Mouse (Mus musculus) retina, adult 2 months (tissue): ENCODE measurements around the gene Cnksr3.

ENCODE experiments used
- DNase-seq: peaks from one replicate; pipeline ENCODE4 v3.0.0-alpha.2; 2012; ENCODE audit warnings: low read depth, low spot score

Cnksr3 gene

DNA sequence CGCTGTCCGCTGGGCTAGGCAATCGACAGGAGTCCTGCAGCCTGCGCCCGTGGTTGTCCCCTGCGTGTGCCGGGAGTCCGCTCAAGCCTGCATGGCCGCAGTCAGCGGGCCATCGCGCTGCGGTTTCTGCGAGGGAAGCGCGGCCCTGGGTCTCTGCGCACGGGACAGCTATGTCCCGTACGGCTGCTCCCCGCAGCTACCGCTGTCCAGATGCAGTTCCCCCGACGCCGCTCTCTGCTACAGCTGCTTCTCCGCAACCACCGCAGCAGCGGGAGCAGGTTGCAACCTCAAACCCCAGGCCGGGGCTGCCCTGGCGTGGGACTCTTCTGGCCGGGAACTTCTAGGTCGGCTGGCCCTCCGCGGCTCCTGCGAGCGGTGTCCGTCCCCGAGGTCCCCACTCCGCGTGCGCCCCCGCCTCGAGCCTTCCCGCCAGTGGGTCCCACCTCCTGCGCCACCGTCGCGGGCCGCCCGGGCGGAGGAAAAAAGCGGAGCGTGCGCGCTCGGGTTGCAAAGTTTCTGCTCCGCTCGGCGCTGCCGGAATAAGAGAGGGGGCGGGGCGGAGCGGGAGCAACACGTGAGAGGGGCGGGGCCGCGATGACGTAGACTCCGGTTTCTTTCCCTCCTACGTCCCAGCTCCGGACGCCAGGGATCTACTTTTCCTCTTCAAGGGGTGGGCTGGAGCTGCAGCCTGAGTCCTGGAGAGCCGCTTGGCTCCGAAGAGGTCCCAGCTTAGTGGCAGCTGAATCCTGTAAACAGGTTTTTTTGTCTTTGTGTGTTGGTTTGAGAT lies at the start of gene Cnksr3:
Gene Cnksr3, minus strand, starts transcription at position 542 of the 787 bp plus-strand sequence.
- peak; percentile 84 for DNase-seq

DNA sequence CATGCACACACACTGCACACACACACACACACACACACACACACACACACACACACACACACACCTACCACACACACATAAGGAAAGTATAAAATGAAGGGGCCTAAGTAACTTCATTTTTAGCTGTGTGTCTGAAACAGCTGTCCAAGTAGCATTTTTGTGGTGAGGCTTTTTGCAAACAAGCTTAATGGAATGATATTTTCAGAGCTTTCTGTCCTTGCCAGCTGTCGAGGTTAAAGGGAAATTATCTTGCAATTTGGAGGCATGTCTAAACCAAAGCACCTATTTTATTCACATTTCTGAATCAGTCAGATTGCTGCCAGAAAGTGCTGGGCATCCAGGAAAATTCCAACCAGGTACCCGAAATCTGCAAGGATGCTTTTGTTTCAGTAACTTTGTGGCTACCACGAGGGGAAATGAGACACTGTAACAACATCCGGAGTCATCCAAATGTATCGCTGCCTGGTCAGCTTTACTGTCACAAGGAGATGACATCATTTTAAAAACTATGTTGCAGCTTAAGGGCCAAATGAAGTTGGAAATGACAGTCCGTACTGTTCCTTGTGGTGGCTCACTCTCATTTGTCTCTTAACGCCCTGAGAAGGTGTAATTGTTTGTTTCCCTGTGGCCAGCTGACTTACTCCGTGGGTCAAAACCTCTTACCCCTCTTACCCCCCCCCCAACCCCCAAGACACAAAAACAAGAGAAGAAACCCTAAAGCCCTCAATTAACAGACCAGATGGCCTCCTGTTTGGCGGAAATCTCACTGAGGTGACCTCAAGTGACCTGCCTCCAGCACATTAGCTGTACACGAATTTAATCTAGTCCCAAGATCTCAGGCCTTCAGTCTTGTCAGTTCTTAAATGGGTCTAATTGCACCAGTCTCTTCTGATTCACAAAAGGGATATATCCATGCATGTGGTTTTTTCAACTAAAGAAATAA lies 48.4 kb upstream of the Cnksr3 start:
- no peak for DNase-seq

DNA sequence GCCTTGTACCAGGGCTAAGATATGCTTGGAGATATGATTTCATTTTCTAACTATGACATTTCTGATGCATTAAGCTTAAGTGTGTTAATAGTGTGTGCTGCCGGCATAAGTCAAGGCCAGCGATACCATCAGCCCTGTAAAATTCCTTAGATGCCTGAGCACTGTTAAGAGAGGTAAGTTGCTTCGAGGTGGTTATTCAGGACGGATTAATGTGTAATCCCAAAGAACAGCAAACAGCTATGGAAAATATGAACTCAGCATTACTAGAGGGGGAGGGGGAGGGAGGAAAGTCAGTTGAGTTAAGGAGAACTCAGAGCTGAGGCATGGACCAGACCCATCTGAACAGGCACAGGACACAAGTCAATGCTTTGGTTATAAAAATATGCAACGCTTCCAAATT lies 46.6 kb upstream of the Cnksr3 start:
- DNase-seq: no peak

DNA sequence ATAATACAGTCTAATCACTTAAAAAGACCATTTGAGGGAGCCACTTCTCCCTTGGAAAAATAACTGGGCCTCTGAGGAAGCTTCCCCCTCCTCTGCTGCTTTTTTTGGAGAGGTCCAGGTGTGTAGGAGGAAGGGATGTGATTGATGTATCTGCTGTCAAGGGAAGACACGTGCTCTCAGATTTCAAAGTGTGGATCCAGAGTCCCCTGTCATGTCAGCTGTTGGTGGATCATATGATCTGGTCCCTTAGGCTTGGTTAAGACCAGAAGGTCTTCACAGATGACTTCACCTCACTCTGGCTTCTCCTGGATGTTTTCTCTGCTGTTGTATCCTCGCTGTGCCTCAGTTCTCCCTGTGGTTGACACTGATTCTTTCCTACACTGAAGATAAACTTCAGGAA lies 38.4 kb upstream of the Cnksr3 start:
- DNase-seq: no peak

DNA sequence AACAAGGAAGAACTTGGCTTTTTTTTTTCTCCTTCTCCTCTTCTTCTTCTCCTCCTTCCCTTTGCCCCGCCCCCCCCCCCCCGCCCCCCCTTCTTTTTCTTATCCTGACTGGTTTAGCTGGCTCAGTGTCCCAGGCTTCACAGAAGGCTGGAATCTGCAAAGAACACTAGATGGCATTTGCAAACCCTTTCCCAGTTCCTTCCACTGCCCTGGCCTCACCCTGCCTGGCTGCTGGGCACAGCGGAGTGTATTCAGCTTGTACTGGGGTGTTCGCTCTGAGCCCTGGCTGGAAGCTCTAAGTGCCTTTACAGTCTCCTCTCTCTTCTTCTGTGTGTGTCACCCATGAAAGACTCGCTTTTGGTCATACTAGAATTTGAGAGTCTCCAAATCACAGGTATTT lies 22.6 kb upstream of the Cnksr3 start:
- DNase-seq: peak; percentile 29

DNA sequence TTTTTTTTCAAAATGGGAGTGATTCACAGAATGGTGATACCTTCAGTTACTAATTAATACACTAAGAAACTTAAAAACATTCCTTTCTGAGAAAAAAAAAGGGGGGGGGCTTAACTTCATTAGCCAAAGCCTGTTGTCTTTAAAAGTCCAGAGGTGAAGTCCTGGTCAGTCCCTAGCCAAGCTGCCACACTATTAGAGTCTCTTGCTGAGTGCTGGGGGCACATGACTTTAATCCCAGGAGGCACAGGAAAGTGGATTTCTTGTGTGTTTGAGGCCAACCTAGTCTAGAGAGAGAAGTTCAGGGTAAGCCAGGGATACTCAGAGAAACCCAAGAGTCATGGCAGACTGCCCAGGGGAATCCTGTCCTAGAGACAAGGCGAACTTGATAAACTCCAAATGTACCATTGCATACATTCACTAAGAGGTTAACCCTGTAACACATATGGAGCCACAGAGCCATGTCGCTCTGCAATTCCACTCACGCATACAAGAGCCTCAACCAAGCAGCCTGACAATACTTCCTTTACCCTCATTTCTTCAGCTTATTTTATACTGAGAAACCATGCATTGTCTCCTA lies 5.6 kb upstream of the Cnksr3 start:
- DNase-seq: no peak

DNA sequence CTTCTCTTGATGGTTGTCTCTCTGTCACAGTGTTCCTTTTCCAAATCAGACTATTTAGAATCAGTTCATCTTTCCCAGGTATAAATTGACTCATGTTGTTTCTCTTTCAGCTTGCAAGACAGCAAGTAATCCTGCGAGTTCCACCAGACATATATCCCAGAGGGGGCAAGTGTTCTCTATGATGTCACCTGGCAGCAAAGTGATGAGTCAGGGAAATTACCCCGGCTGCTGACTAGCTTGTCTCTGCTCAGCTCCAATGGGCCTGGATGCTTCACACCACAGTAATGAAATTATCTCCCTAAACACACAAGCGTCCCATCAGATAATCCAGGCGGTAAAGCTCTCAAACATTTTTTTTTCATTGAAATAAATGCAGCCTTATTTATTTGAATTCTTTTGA lies 2.7 kb upstream of the Cnksr3 start:
- DNase-seq: no peak

DNA sequence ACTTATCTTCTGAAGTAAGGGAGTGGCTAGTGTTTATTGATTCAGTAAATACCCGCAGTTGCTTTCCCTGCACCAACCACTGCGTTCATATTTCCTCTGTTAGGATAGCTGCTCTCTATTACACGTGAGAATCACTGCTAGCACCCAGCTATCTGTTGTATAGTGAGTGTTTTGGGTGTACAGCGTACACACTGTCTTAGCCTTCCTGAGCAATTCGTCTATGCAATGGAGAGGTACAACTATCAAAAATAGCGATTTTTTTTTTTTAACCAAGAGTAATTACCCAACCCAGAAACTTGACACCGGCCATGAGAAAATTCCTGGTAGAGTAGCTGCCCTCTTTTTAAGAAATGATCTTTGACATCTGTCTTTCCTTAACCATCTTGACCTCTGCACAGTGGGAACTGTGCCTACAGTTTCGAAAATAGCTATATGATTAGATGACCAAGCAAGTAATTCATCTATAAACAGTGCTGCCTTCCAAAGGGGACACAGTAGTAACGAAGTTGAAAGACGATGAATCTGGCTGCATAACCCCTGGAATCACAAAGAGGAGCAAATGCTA lies 1.1 kb upstream of the Cnksr3 start:
- DNase-seq: no peak

DNA sequence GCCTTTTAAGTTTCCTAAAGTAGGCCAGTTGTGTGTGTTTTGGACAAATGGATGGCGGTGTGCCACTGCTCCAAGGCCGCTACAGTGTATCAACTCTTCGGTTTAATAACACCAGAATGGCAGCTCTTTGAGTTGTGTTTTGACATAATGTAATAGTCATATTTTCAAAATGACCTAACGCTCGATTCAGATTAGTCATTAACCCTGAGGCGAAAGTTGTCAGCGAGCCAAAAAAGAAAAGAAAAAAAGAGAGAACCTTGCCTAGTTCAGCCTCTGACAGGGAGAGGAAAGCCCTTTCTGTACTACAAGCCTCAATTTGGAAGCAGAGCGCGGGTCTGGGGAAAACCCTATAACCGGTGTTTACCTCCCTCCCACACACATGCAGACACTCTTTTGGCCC lies 500 bp upstream of the Cnksr3 start:
- DNase-seq: no peak

DNA sequence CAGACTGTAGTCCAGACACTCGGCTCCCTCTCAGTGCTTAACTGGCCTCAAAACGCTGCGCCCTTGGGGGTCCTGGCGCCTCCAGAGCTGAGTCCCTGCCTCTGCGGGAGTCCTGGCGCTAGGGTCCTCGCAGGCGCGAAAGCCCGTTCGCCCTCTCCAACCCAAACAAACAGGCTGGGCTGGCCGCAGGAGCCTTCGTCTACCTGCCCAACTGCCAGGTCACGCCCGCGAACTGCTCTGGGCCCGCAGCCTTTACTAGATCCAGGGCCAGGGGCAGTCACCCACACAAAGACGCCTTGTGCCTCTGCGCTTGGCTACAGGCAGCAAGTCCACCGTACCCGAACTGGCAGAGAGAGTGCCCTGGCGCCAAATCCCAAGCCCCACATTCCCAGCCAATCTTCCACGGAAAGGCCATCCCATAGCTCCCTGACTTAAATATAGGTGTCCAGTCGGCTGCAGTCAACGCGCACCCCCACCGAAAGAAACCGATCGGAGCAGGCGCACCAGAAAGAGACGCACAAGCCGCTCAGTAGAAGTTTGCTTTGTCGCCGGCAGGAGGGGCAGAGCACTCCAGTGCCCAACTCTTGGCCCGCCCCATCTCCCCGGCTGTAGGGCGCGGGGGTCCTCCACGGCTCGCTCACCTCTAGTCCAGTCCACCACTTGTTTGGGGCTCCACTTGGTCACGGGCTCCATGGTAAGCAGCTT lies 894 bp downstream of the Cnksr3 start:
- DNase-seq: peak; percentile 41

DNA sequence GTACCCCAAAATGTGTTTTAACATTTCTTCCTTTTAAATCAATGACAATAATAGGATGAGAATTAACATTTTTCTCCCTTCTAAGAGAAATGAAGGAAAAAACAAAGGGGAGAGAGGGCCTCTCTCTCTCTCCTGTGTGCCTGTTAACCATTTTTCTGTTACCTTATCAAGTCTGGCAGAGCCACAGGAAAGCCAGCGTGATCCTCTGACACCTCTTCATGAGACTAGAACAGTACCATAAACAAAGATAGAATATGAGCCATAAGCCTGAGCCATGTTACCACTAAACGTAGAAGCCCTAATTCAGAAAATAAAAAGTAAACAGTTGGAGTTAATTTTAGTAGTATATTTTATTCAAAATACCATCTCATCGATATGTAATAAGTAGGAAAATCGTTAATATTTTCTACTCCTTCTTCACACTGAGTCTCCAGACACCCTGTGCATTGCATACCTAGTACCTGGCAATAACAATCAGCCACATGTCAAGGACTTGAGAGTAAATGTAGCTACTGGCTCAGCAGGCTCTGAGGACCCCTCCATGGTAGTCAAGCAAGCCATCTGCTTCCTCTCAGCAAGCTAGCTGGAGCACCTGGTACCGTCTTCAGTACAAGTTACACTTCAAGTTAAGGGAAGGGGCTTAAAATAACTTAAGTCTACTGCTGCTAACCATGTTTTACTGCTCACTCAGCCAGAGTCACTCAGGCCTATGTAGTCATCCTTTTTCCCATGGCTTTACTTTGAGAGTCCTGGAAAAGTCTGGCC lies 2.2 kb downstream of the Cnksr3 start:
- no peak for DNase-seq

DNA sequence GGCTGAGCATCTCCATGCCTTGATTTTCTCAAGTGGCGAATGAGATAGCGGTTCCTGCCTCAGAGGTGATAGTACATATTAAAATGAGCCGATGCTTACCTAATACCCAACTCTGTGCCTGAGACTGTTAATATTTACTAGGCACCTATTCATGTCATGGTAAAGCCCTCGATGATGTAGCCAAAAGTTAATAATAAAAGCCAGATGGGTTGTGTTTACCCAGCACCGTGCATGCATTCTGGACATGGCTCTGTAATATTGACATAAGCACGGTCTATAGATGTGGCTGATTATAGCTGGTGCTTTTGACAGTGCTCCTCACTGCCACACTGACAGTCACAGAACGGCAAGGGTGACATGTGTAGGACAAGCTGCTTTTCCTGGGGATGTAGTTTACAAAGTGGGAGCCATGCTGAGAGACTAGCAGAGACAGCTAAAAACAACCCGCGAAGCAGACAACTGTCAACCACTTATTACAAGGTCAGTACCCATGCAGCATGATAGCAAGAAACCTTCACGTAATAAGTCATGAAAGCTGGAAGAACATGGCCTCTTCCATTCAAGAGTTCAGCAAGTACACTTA lies 3.1 kb downstream of the Cnksr3 start:
- no peak for DNase-seq

DNA sequence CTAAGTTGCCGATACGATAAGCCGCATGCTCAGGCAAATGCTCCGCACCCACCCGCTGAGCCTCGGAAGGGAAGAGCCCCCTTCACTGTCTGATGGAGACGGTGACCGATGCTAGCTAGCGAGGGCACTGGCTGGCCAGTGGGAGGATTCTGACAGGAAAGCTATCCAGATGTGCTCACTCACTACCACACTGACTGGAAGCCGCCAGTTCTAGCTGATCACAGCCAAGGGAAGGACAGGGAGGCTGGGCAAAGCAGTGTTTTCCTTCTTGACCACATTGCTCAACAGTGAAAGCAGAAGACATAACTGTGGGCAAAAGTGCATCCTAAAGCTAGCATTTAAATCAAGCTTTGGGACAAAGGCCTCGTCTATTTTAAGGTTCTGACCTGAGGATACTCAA lies 4.7 kb downstream of the Cnksr3 start:
- DNase-seq: no peak

DNA sequence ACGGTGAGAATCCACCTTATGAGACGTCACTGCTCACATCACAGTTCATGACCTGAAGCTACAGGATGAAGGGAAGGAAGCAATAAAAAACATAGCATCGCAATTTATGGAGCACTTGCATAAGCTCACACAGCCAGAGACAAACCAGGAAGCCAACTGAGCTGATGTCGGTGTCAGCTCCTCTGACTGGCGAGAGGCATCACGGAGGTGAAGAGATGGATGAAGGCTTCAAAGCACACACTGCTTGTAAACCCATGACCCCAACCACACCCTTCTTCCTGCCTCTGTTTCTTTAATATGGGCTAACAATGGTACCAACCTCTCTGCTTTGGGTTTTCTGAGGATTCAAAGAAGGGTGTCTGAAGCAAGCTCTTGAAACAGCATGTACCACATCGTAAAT lies 5.5 kb downstream of the Cnksr3 start:
- no peak for DNase-seq

DNA sequence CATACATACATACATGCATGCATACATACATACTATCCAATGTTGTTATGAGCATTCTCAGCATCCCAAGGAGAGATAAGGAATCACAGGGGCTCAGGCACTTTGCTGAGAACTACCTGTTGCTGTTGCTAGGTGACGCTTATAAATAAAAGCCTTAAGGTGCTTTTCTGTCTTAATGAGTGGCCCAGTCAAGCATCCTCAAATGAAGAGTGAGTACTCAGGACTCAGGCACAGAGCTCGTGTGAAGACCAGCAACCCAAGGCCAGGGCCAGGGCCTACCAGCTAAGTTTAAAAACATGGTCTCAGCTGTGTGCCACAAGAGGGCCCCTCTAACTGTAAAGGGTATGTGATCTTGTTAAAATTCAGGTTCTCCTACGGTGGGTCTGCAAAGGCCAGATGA lies 6.5 kb downstream of the Cnksr3 start:
- DNase-seq: no peak

DNA sequence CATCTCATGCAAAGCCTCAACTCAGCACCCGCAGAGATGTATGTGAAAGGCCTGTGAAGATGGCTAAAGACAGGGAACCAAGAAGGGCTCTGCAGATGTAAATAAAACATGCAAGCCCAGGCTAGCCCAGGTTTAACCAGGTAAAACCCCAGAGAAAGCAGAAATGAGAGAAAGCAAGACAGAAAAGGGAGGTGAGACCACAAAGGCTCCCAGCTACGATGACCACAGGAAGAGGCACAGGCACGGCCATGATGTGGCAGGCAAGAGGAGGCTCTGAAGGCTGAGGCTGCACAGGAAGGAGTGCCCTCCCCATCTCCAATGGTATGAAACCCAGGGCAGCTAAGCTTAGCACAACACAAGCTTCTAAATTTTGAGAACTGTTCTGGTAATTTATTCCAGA lies 7.1 kb downstream of the Cnksr3 start:
- DNase-seq: no peak

DNA sequence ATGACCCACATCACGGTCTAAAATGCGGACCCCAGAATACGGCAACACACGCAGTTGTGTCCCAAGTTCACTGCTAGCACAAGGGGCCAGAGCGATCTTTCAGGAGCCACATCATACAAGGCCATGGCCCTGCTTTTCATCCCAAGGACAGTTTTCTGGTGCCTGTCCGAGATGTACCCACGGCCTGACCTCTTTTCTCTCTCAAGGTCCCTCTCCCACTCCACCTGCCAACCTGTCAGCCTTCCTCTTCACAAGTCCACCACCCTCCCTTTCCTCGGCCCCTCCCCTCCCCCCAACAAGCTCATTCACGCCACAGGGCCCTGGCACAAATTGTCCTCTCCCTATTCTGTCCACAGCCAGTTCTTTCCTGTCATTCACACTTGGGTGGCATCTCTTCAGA lies 9.5 kb downstream of the Cnksr3 start:
- no peak for DNase-seq

DNA sequence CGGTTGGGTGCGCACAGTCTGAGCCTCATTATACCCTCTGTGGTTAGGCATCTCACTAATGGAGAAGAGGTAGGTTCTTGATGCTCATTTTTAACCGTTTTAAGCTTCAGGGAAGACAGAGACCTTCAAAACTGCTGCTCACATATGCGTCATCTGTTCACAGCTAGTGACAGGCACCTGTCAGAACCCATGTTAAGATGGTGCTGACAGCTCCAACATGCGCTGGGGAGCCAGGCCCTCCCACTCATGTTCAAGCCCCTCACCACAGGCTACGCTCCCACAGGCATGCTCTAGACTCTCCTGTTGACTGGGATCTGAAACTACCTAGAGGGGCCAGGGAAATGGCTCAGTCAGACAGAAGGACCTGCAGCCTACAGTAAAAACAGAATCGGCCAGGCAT lies 11.4 kb downstream of the Cnksr3 start:
- no peak for DNase-seq

DNA sequence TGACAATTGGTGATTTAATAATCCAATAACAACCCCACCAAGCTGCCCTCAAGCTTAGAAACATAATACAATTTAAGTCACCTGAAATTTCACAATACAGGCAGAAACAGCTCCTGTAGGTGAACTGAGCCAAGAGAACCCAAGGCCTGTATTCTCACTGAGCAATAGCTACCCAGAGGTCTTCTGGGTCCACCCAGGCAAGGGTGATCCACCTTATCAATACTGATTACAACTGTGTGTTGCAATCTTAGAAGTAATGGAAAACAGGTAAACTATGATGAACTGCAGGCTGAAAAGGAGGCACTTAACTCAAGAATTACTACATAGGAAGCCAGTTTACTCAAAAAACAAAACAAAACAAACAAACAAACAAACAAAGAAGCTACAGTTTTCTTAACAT lies 13.8 kb downstream of the Cnksr3 start:
- DNase-seq: no peak

DNA sequence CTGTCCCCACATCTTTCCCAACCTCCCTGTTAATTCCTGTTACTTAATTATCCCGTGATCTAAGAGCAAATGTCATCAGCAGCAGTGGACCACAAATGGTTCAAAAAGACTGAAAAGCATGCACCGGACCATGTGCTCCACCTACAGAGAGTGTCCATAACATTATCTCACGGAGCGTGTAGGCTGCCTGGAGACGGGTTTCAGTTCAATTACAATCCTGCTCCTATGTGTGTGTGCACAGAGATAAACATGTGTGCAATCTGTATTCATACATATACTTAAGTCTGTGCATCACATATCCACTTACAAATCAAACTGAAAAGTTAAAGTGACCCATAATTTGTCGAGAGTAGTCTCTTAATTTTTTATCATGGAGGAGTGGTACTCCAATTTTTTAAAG lies 14.3 kb downstream of the Cnksr3 start:
- DNase-seq: no peak
